Mouse (Mus musculus) spleen, adult 2 months (tissue): ENCODE data around the gene Tbk1.

ENCODE experiments used
- CTCF ChIP-seq: fragments of 200-500 bp; IDR thresholded peaks from 2 replicates; pipeline ENCODE4 v1.5.1; 2011; ENCODE audit warnings: mild to moderate bottlenecking, inconsistent platforms; ENCODE audit not compliant: insufficient read depth, insufficient read length, insufficient replicate concordance; ENCODE audit errors: extremely low read depth
- POLR2A ChIP-seq: fragments of 200-500 bp; IDR thresholded peaks from 2 replicates; pipeline ENCODE4 v1.6.1; 2011; ENCODE audit warnings: low read depth, low read length, inconsistent platforms

DNA sequence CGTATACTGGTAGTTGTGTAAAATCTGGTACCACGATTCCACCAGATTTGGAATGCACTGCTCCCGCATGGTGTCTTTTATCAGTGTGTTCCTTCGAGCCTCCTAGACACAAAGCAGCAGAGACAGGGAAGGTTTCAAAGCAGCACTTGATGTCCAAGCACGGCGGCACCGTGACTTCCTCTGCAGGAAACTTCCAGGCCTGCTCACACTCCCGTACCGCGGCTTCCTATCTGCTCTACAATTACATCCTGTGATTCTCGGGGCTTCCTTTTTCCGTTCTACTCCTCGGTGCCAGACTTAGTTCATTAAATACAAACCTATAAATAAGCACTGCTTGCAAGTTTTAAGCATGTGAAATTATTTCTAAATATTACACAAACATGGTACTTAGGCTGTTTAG lies 27.0 kb upstream of the Tbk1 start:
- TF ChIP-seq CTCF (no peak), POLR2A (no peak)
